Mouse (Mus musculus) CH12.LX (cell line): ENCODE results near the gene Mpz. TPM values are rescaled to one million over a fixed set of nuclear protein-coding genes. Genes with fewer than 3 reads are reported as not detected.

ENCODE experiments used
- DNase-seq: peaks from one replicate; pipeline ENCODE4 v3.0.0-alpha.2; 2013; ENCODE audit errors: extremely low read depth
- H3K27ac ChIP-seq: 2 replicates; pipeline ENCODE4 v1.5.1; 2012; ENCODE audit warnings: low read depth, mild to moderate bottlenecking, control low read depth, moderate library complexity; ENCODE audit not compliant: insufficient read depth
- H3K27me3 ChIP-seq: replicated peaks from 2 replicates; pipeline ENCODE3; 2012; ENCODE audit warnings: inconsistent platforms
- H3K36me3 ChIP-seq, 2 experiments: replicated peaks in 1 of 2; 2 replicates each; pipeline versions ENCODE3 to v1.6.1; 2012; ENCODE audit warnings: inconsistent platforms in 1 of 2, low read length in 1 of 2, mild to moderate bottlenecking in 1 of 2, mixed read lengths in 1 of 2, moderate library complexity in 1 of 2; ENCODE audit not compliant: control insufficient read depth in 1 of 2, insufficient read depth in 1 of 2
- H3K4me1 ChIP-seq, 2 experiments: 2 replicates each; pipeline ENCODE4 v1.6.1; 2012; ENCODE audit warnings: inconsistent platforms in 1 of 2, moderate library complexity in 1 of 2; ENCODE audit not compliant: insufficient read depth in 2 of 2, control insufficient read depth in 1 of 2
- H3K4me2 ChIP-seq: 2 replicates; pipeline ENCODE4 v1.6.1; 2012; ENCODE audit warnings: low read depth, mild to moderate bottlenecking, control low read depth; ENCODE audit not compliant: poor library complexity, insufficient read depth, severe bottlenecking
- H3K4me3 ChIP-seq, 3 experiments: fragments of 150-350 bp in 1 of 3; sonication (generic) in 1 of 3; replicated peaks in 1 of 3; 2 replicates each; pipeline versions ENCODE3 to v1.5.1; 2011 to 2012; ENCODE audit warnings: low read depth in 2 of 3, low read length in 2 of 3, mild to moderate bottlenecking in 2 of 3, moderate library complexity in 2 of 3, control low read depth in 1 of 3, improper control_type of control experiment in 1 of 3, inconsistent platforms in 1 of 3, mixed read lengths in 1 of 3; ENCODE audit not compliant: poor library complexity in 1 of 3
- H3K79me2 ChIP-seq: replicated peaks from 2 replicates; pipeline ENCODE4 v1.6.1; 2012; ENCODE audit warnings: mild to moderate bottlenecking, moderate library complexity; ENCODE audit not compliant: control insufficient read depth, poor library complexity, insufficient read depth, severe bottlenecking; ENCODE audit errors: extremely low read depth
- H3K9ac ChIP-seq: 2 replicates; pipeline ENCODE4 v1.6.1; 2012; ENCODE audit warnings: low read depth, mild to moderate bottlenecking, control low read depth, moderate library complexity; ENCODE audit not compliant: insufficient read depth
- H3K9me3 ChIP-seq: replicated peaks from 2 replicates; pipeline ENCODE3; 2012; ENCODE audit warnings: low read length, inconsistent platforms, mixed read lengths
- BHLHE40 ChIP-seq: IDR thresholded peaks from 2 replicates; pipeline ENCODE4 v1.6.1; 2011; ENCODE audit warnings: mild to moderate bottlenecking, low read depth, low read length, improper control_type of control experiment
- CHD1 ChIP-seq: IDR thresholded peaks from 2 replicates; pipeline ENCODE4 v1.6.1; 2012; ENCODE audit warnings: low read depth, low read length, improper control_type of control experiment, inconsistent platforms
- CHD2 ChIP-seq: IDR thresholded peaks from 2 replicates; pipeline ENCODE4 v1.6.1; 2011; ENCODE audit warnings: low read length, improper control_type of control experiment
- ELF1 ChIP-seq: IDR thresholded peaks from 2 replicates; pipeline ENCODE4 v1.6.1; 2014; ENCODE audit warnings: low read depth, mild to moderate bottlenecking, inconsistent platforms, low read length, improper control_type of control experiment
- ETS1 ChIP-seq: conservative IDR thresholded peaks from 2 replicates; pipeline ENCODE4 v1.6.1; 2012; ENCODE audit warnings: low read depth, mild to moderate bottlenecking, inconsistent platforms, low read length, improper control_type of control experiment, moderate library complexity
- HCFC1 ChIP-seq: IDR thresholded peaks from 2 replicates; pipeline ENCODE4 v1.6.1; 2012; ENCODE audit warnings: low read depth, mild to moderate bottlenecking, inconsistent platforms, low read length, improper control_type of control experiment
- JUN ChIP-seq: IDR thresholded peaks from 2 replicates; pipeline ENCODE4 v1.6.1; 2011; ENCODE audit warnings: low read depth, mild to moderate bottlenecking, low read length, improper control_type of control experiment, moderate library complexity; ENCODE audit not compliant: insufficient read depth
- JUND ChIP-seq: conservative IDR thresholded peaks from 2 replicates; pipeline ENCODE4 v1.6.1; 2011; ENCODE audit warnings: low read depth, low read length, improper control_type of control experiment
- KAT2A ChIP-seq: IDR thresholded peaks from 2 replicates; pipeline ENCODE4 v1.6.1; 2012; ENCODE audit warnings: low read length, improper control_type of control experiment, inconsistent platforms; ENCODE audit not compliant: insufficient replicate concordance
- MAFK ChIP-seq: IDR thresholded peaks from 2 replicates; pipeline ENCODE4 v1.6.1; 2011; ENCODE audit warnings: low read length, improper control_type of control experiment; ENCODE audit not compliant: insufficient replicate concordance
- MEF2A ChIP-seq: IDR thresholded peaks from 2 replicates; pipeline ENCODE4 v1.6.1; 2014; ENCODE audit warnings: low read depth, mild to moderate bottlenecking, inconsistent platforms, low read length, improper control_type of control experiment, borderline replicate concordance
- MXI1 ChIP-seq: IDR thresholded peaks from 2 replicates; pipeline ENCODE4 v1.6.1; 2011; ENCODE audit warnings: mild to moderate bottlenecking, low read depth, low read length, improper control_type of control experiment
- MYC ChIP-seq: IDR thresholded peaks from 2 replicates; pipeline ENCODE4 v1.6.1; 2011; ENCODE audit warnings: low read depth, mild to moderate bottlenecking, improper control_type of control experiment, low read length
- PAX5 ChIP-seq: IDR thresholded peaks from 2 replicates; pipeline ENCODE4 v1.6.1; 2012; ENCODE audit warnings: low read length, inconsistent platforms, mixed read lengths
- RAD21 ChIP-seq: IDR thresholded peaks from 2 replicates; pipeline ENCODE4 v1.6.1; 2011; ENCODE audit warnings: low read depth, mild to moderate bottlenecking, low read length, improper control_type of control experiment, moderate library complexity
- TCF12 ChIP-seq: IDR thresholded peaks from 2 replicates; pipeline ENCODE4 v1.6.1; 2014; ENCODE audit warnings: low read depth, mild to moderate bottlenecking, inconsistent platforms, low read length, improper control_type of control experiment
- UBTF ChIP-seq: IDR thresholded peaks from 2 replicates; pipeline ENCODE4 v1.6.1; 2012; ENCODE audit warnings: low read depth, mild to moderate bottlenecking, inconsistent platforms, low read length, improper control_type of control experiment, moderate library complexity
- ZC3H11A ChIP-seq: IDR thresholded peaks from 2 replicates; pipeline ENCODE4 v1.6.1; 2012; ENCODE audit warnings: low read depth, mild to moderate bottlenecking, inconsistent platforms, low read length, improper control_type of control experiment
- ZMIZ1 ChIP-seq: IDR thresholded peaks from 2 replicates; pipeline ENCODE4 v1.6.1; 2012; ENCODE audit warnings: low read depth, mild to moderate bottlenecking, inconsistent platforms, low read length, improper control_type of control experiment
- ZNF384 ChIP-seq: IDR thresholded peaks from 2 replicates; pipeline ENCODE4 v1.6.1; 2012; ENCODE audit warnings: low read depth, low read length, improper control_type of control experiment, inconsistent platforms
- dilution Hi-C: fragments of 300-500 bp; cut with MboI; formaldehyde crosslinking; loops from 2 replicates; pipeline ENCODE4 v1.14.3; 2020; ENCODE audit warnings: low sequenced_read_pairs; ENCODE audit not compliant: extremely low pct_unique_long_range_greater_than_20kb, extremely low pct_ligation_motif_present
- in situ Hi-C: fragments of 300-500 bp; cut with MboI; formaldehyde crosslinking; loops from 3 replicates; pipeline ENCODE4 v1.14.3; 2019; ENCODE audit warnings: low sequenced_read_pairs, low pct_ligation_motif_present, low pct_unique_long_range_greater_than_20kb, mixed read lengths
- polyA plus RNA-seq: library from polyadenylated mRNA; unstranded; fragments of >175 nt; gene quantifications from 2 replicates; pipeline ENCODE4 v1.2.1, GENCODE M21; 2012; ENCODE audit warnings: low read depth; ENCODE audit not compliant: insufficient read length
- total RNA-seq, 2 experiments: library from RNA; depleted of rRNA; stranded (reverse); fragments of 300-350 nt in 1 of 2; fragments of >200 nt in 1 of 2; gene quantifications; 2 replicates each; pipeline ENCODE4 v1.2.3; 2012 to 2014

The Mpz gene
- total and polyA plus RNA-seq, 3 experiments, result 0.21 to 0.49 TPM; not detected in 1

GRCm38 (mm10) chr1:171171138-171171537, 20.6 kb downstream of the Mpz start:
- no peak overlapping the region for H3K27ac ChIP-seq
- H3K36me3 ChIP-seq, result no peaks in the 10 kb centered on the region
- TF ChIP-seq ELF1 (no peak), HCFC1 (no peak), CHD2 (no peak), MAFK (no peak), JUND (no peak), CHD1 (no peak), ZMIZ1 (no peak), KAT2A (no peak), MXI1 (no peak), JUN (no peak), ZC3H11A (no peak), ZNF384 (no peak), MEF2A (no peak), UBTF (no peak), PAX5 (no peak)
- no peaks in the 10 kb centered on the region for H3K4me1 ChIP-seq
- H3K4me3 ChIP-seq, result no peak overlapping the region
- H3K4me2 ChIP-seq, result no peak overlapping the region
- dilution Hi-C loops, result no loop called here
- H3K9me3 ChIP-seq, result no peaks in the 10 kb centered on the region
- H3K79me2 ChIP-seq, result no peaks in the 10 kb centered on the region
- DNase-seq, result no peak
- in situ Hi-C loops, result no loop called here
- no peak overlapping the region for H3K9ac ChIP-seq
- H3K27me3 ChIP-seq, result peaks cover 19% of the 10 kb centered on the region

- dilution Hi-C loops, result no loop called here
Measured at GRCm38 (mm10) chr1:171172779-171173178, 22.3 kb downstream of the Mpz start.

More at GRCm38 (mm10) chr1:171172779-171173178, 22.3 kb downstream of the Mpz start:
- no peak overlapping the region for H3K4me2 ChIP-seq
- H3K9ac ChIP-seq, result no peak overlapping the region
- H3K27me3 ChIP-seq, result peaks cover 25% of the 10 kb centered on the region
- no peaks in the 10 kb centered on the region for H3K79me2 ChIP-seq
- H3K36me3 ChIP-seq, result no peaks in the 10 kb centered on the region
- no peaks in the 10 kb centered on the region for H3K4me1 ChIP-seq
- no peak for DNase-seq
- H3K9me3 ChIP-seq, result no peaks in the 10 kb centered on the region
- no peak overlapping the region for H3K27ac ChIP-seq
- no peak for TF ChIP-seq TCF12
- TF ChIP-seq BHLHE40, result no peak
- TF ChIP-seq MXI1, result no peak
- no peak for TF ChIP-seq MYC
- TF ChIP-seq ETS1, result no peak
- TF ChIP-seq RAD21, result no peak
- TF ChIP-seq CHD2, result no peak
- TF ChIP-seq PAX5, result no peak
- in situ Hi-C loops, result no loop called here
- H3K4me3 ChIP-seq, result no peak overlapping the region
